Mouse (Mus musculus) thymus, adult 2 months (tissue): Measurements from ENCODE around the gene Mob4. TPM values are rescaled to one million over a fixed set of nuclear protein-coding genes. Genes with fewer than 3 reads are reported as not detected.

Experiments used
- DNase-seq: peaks from one replicate; pipeline ENCODE4 v3.0.0; 2021
- H3K27ac ChIP-seq: fragments of 200-500 bp; 2 replicates; pipeline ENCODE4 v1.5.1; 2012; ENCODE audit warnings: low read length, control low read depth; ENCODE audit not compliant: control insufficient read depth, insufficient read depth
- H3K27me3 ChIP-seq: fragments of 200-500 bp; 2 replicates; pipeline ENCODE4 v1.6.1; 2012; ENCODE audit warnings: mild to moderate bottlenecking, low read length, moderate library complexity, mixed read lengths; ENCODE audit not compliant: control insufficient read depth, insufficient read depth
- H3K36me3 ChIP-seq: fragments of 200-500 bp; 2 replicates; pipeline ENCODE4 v1.6.1; 2012; ENCODE audit warnings: mild to moderate bottlenecking, low read length, moderate library complexity; ENCODE audit not compliant: control insufficient read depth, insufficient read depth
- H3K4me1 ChIP-seq: fragments of 200-500 bp; replicated peaks from 2 replicates; pipeline ENCODE4 v1.6.1; 2012; ENCODE audit warnings: low read length; ENCODE audit not compliant: control insufficient read depth, insufficient read depth
- H3K4me3 ChIP-seq: fragments of 200-500 bp; 2 replicates; pipeline ENCODE4 v1.5.1; 2012; ENCODE audit warnings: mild to moderate bottlenecking, low read length, control low read depth, moderate library complexity; ENCODE audit not compliant: control insufficient read depth, insufficient read depth
- CTCF ChIP-seq: fragments of 200-500 bp; IDR thresholded peaks from 2 replicates; pipeline ENCODE4 v1.5.1; 2012; ENCODE audit warnings: mild to moderate bottlenecking, control low read depth, low read length, moderate library complexity, borderline replicate concordance; ENCODE audit not compliant: control insufficient read depth, poor library complexity, insufficient read depth; ENCODE audit errors: extremely low read depth
- POLR2A ChIP-seq: fragments of 200-500 bp; IDR thresholded peaks from 2 replicates; pipeline ENCODE4 v1.6.1; 2012; ENCODE audit warnings: mild to moderate bottlenecking, low read length, control low read depth, moderate library complexity; ENCODE audit not compliant: control insufficient read depth, poor library complexity, insufficient read depth; ENCODE audit errors: extremely low read depth
- WGBS: fragments of 180-500 bp; shearing (Covaris S2); methylation state at CpG from one replicate; pipeline ENCODE4 v1.1.7; 2018; 5-methylcytosine and 5-hydroxymethylcytosine counted together
- polyA plus RNA-seq: library from polyadenylated mRNA; depleted of rRNA; stranded (reverse); fragments of >200 nt; gene quantifications from 2 replicates; pipeline ENCODE4 v1.2.3, GENCODE M21; 2012

The Mob4 gene
- polyA plus RNA-seq, 1 experiment: 12.4 TPM

DNA sequence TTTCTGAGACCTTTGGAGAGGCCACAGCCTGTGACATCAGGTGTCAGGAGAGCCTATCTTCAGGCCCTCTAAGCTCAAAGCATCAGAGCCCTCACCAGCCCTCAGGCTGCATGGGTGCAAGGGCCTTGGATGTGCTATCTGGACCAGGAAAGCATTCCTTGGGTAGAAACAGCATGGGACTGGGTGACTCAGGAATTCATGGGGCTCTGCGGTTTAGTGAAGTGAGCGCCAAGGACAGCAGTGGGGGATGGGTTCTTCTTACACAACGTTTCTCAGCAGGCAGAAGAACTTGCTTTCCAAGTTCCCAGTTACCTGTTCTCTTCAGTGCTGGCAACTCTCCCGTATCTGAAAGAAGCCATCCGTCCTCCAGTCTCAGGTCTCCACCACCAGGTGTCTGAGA, 33.0 kb downstream of the Mob4 start:
- DNase-seq: no peak
- Histone ChIP-seq H3K27me3 (no peaks in the 10 kb centered on the region), H3K4me3 (no peak overlapping the region), H3K36me3 (no peaks in the 10 kb centered on the region; the same call in 1 of the 2 replicates), H3K27ac (no peak overlapping the region), H3K4me1 (no peaks in the 10 kb centered on the region)
- TF ChIP-seq POLR2A (no peak), CTCF (no peak)
- 84% methylated on average over 5 of the region's 5 CpGs for WGBS

DNA sequence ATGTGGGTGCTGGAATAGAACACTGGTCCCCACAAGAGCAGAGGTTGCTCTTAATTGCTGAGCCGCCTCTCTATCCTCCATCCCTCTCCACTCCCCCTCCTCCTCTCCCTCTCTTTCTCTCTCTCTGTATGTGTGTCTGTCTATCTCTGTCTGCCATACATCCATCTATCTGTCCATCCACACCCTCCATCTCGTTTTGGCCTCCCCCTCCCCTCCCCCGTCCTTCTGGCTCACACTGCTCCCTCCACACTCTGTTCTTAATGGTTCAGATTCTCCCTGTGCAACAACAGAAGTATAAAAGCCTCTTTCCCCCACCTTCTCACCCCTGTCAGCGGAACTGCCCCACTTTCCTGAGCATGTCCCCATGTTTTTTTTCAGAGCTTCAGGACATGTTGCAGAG, 36.5 kb downstream of the Mob4 start:
- no peak for DNase-seq
- TF ChIP-seq POLR2A: no peak
- TF ChIP-seq CTCF: no peak
- Histone ChIP-seq H3K27ac (no peak overlapping the region), H3K4me1 (no peaks in the 10 kb centered on the region), H3K36me3 (no peaks in the 10 kb centered on the region), H3K4me3 (no peak overlapping the region), H3K27me3 (no peaks in the 10 kb centered on the region)
- 89% methylated on average over 4 of the region's 4 CpGs for WGBS

DNA sequence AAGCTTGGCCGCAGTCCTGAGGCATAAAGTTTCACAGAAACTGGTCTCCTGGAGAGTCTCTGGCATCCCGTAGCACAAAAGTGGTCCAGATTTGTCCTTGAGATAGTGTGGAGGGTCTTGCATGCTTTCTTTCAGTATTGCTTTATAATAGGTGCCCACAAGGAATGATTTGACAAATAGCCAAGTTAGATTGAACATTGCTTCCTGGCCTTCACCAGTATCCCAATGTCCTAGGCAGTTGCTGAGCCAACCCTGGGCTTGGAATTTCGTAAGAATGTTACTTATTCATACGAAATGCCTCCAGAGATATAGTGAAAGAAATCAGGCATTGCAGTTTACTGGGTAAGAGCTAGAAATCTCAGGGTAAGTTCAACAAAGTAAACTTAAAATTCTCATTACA, 37.6 kb downstream of the Mob4 start:
- no peaks in the 10 kb centered on the region for H3K27me3 ChIP-seq
- no peak for TF ChIP-seq POLR2A
- no peak for TF ChIP-seq CTCF
- H3K36me3 ChIP-seq: no peaks in the 10 kb centered on the region
- DNase-seq: no peak
- H3K27ac ChIP-seq: no peak overlapping the region
- over 99% methylated on average over 4 of the region's 4 CpGs for WGBS
- H3K4me1 ChIP-seq: no peaks in the 10 kb centered on the region
- no peak overlapping the region for H3K4me3 ChIP-seq

DNA sequence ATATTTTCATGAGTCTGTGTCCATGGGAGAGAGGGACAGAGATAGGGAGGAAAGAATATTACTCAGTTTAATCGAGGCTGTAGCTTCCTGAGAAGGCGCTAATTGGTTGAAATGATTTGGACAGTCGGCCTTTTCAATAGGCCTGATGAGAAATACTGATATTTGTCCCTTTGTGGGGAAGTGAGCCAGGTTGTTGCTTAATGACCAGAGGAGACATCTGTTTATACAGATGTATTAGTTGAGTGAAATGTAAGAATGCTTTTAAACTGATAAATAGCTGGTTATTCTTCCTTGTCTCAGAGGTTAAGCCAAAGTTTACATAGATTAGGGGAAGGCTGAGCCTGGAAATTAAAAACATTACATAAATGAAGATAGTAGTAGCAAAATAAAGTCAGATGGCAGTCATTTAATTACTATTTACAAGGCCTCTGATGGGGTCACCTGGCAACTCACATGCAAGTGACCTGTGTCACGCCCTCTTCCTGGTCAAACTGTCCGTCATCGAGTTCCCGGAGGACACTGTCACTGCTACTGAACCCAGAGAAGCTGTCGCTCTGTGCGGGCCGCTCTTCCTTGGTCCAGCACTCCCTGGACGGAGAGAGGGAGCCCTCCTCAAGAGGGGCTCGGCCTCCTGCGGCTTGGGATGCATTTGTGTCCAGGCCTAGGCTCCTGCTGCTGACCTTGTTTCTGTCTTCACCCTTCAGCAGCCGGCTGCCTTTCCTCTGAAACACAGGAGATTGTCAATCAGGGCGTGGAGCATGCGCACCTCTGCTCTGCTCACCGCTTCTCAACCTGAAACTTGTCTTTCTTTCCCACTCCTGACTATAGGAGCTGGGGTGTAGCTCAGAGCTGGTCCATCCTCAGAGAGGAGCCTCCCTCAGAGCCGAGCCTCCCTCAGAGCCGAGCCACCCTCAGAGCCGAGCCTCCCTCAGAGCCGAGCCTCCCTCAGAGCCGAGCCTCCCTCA, 40.6 kb downstream of the Mob4 start:
- TF ChIP-seq POLR2A (no peak), CTCF (no peak)
- H3K4me1 ChIP-seq: no peaks in the 10 kb centered on the region
- no peaks in the 10 kb centered on the region for H3K36me3 ChIP-seq
- DNase-seq: no peak
- no peak overlapping the region for H3K4me3 ChIP-seq
- no peaks in the 10 kb centered on the region for H3K27me3 ChIP-seq
- no peak overlapping the region for H3K27ac ChIP-seq
- 92% methylated on average over 22 of the region's 22 CpGs for WGBS

DNA sequence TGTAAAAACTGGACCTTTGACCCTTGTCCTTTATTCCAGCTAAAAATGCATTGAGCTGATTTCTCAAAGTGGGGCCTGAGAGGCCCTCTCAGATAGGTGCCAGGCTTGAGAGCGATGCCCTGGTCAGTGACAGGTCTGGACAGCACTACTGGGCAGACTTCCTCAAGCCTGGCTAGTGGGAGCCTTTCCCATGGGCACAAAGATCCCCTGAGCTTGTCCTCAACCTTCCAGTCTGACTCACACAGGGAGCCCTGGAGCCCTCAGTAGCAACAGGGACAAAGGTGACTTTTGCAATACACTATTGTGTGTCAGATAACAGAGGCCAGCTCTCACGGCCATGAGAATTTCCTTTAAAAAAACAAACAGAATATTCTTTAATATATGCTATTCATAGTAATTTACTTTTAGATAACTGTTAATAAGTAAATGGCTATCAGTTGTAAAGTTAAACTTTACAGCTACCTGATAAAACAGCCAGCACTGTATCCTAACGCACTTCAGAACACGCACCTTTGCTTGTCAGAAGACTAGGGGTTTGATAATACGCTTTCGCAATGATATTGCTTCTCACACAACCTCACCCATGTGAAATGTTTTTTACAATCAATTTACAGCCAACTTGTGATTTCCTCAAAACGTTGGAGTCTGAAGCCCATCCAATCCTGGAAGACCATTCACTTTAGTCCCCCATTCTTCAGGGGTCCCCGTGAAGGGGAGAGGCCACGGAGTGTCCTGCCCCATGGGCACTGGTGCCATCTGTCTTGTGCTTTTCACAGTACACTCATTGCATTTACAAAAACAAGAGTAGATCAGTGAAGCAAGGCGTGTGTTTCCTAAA, 42.9 kb downstream of the Mob4 start:
- no peak for DNase-seq

GRCm38 (mm10) chr1:55174558-55175034, 43.6 kb downstream of the Mob4 start:
- 35% methylated on average over 3 of the region's 3 CpGs for WGBS
- Histone ChIP-seq H3K27ac (no peak overlapping the region), H3K36me3 (no peaks in the 10 kb centered on the region), H3K27me3 (no peaks in the 10 kb centered on the region), H3K4me1 (no peaks in the 10 kb centered on the region), H3K4me3 (no peak overlapping the region)
- TF ChIP-seq CTCF (no peak), POLR2A (no peak)
- DNase-seq: no peak

More for the DNA sequence above, 42.9 kb downstream of the Mob4 start:
- Histone ChIP-seq H3K4me1 (no peaks in the 10 kb centered on the region), H3K27ac (no peak overlapping the region), H3K36me3 (no peaks in the 10 kb centered on the region), H3K27me3 (no peaks in the 10 kb centered on the region), H3K4me3 (no peak overlapping the region)
- TF ChIP-seq POLR2A: no peak
- TF ChIP-seq CTCF: no peak
- WGBS: 91% methylated on average over 10 of the region's 10 CpGs
